Mouse (Mus musculus) layer of hippocampus, adult 11-12 months (tissue): Measurements from ENCODE around the gene Gabpa.
A peak's percentile ranks its signal among the peaks of the same experiment; 100 is the strongest.

ENCODE experiments used
- DNase-seq: peaks from one replicate; pipeline ENCODE4 v3.0.0; 2022; ENCODE audit warnings: low spot score

The Gabpa gene

GRCm38 (mm10) chr16:84864656-84865055 is 29.9 kb downstream of the Gabpa start:
- DNase-seq = no peak

- DNase-seq = no peak
Observed at GRCm38 (mm10) chr16:84873805-84874204, 39.1 kb downstream of the Gabpa start.

- DNase-seq = peak; percentile 37
Observed at GRCm38 (mm10) chr16:84875012-84875717, 40.4 kb downstream of the Gabpa start.

GRCm38 (mm10) chr16:84875718-84876035 is 41.0 kb downstream of the Gabpa start:
- DNase-seq = peak; percentile 28

- DNase-seq = peak; percentile 20
Observed at GRCm38 (mm10) chr16:84876082-84876481, 41.4 kb downstream of the Gabpa start.

- DNase-seq = peak; percentile 74
Observed at GRCm38 (mm10) chr16:84879146-84879545, 44.4 kb downstream of the Gabpa start.

- no peak for DNase-seq
Observed at GRCm38 (mm10) chr16:84881168-84881567, 46.4 kb downstream of the Gabpa start.

GRCm38 (mm10) chr16:84881754-84882321 is 47.1 kb downstream of the Gabpa start:
- DNase-seq = no peak

- no peak for DNase-seq
Observed at GRCm38 (mm10) chr16:84884572-84884971, 49.8 kb downstream of the Gabpa start.

- no peak for DNase-seq
Observed at GRCm38 (mm10) chr16:84902995-84903394, 68.3 kb downstream of the Gabpa start.

- DNase-seq = no peak
Observed at GRCm38 (mm10) chr16:84911477-84912165, 76.9 kb downstream of the Gabpa start.
